8 mouse cellular contexts compared by ENCODE assay signal in genomic region chr7:83891433-83892332, GRCm38 (mm10). TPM values are rescaled to one million over a fixed set of nuclear protein-coding genes. Genes with fewer than 3 reads are reported as not detected.
DNase-seq lines count a peak whose midpoint lies in the region; ATAC-seq and TF ChIP-seq lines count a peak whose summit lies in the region.

No protein-coding gene starts in this region.

- H3K4me1 ChIP-seq in heart, embryonic 12.5 days (replicated peaks), result peaks cover 19% of the 10 kb centered on the region
- H3K4me1 ChIP-seq in kidney, postnatal 0 days (replicated peaks; ENCODE audit: insufficient read depth, low read length), result peaks cover 13% of the 10 kb centered on the region
- H3K4me1 ChIP-seq in liver, embryonic 11.5 days (replicated peaks; ENCODE audit: control insufficient read depth, insufficient read depth, low read length), result peaks cover 27% of the 10 kb centered on the region
- H3K4me1 ChIP-seq in stomach, embryonic 14.5 days (ENCODE audit: control insufficient read depth, insufficient read depth, low read length), result peaks cover 15% of the 10 kb centered on the region

- TF ChIP-seq CTCF in kidney, postnatal 0 days (IDR thresholded peaks at IDR 0.05; ENCODE audit: low read depth), result peak; percentile 46

- ATAC-seq in erythroid progenitor cell, adult 5-6 weeks (replicated peaks; ENCODE audit: low FRiP score, poor library complexity, severe bottlenecking), result peak; percentile 87
- peak; percentile 97 for ATAC-seq in heart, embryonic 12.5 days (ENCODE audit: insufficient number of reproducible peaks, low FRiP score)
- ATAC-seq in kidney, postnatal 0 days (replicated peaks; ENCODE audit: low FRiP score, low read depth), result peak; percentile 99
- ATAC-seq in liver, embryonic 11.5 days (replicated peaks; ENCODE audit: low FRiP score), result peak; percentile 97
- peak; percentile 99 for ATAC-seq in stomach, embryonic 14.5 days (ENCODE audit: insufficient number of reproducible peaks, insufficient read depth, low FRiP score, low read depth)

- peak overlapping the region; percentile 87 for H3K9ac ChIP-seq in heart, embryonic 12.5 days
- peak overlapping the region; percentile 82 for H3K9ac ChIP-seq in kidney, postnatal 0 days (ENCODE audit: low read depth, low read length)
- peak overlapping the region; percentile 86 for H3K9ac ChIP-seq in liver, embryonic 11.5 days (ENCODE audit: low read depth, low read length)
- H3K9ac ChIP-seq in stomach, embryonic 14.5 days (replicated peaks; ENCODE audit: low read depth, low read length), result peak overlapping the region; percentile 78

- DNase-seq in CD4-positive helper T cell, adult 2 months (ENCODE audit: low read depth, low spot score), result peak; percentile 98
- peak; percentile 88 for DNase-seq in brain, embryonic 18.5 days (ENCODE audit: low read depth, low spot score)
- peak; percentile 100 for DNase-seq in kidney, postnatal 0 days (ENCODE audit: low spot score)
- DNase-seq in liver, embryonic 11.5 days (ENCODE audit: low spot score), result peak; percentile 99
- DNase-seq in naive thymus-derived CD4-positive, alpha-beta T cell, adult 2 months (ENCODE audit: low read depth), result peak; percentile 99

- H3K36me3 ChIP-seq in heart, embryonic 12.5 days, result peaks cover 17% of the 10 kb centered on the region
- H3K36me3 ChIP-seq in kidney, postnatal 0 days (ENCODE audit: insufficient read depth, low read length), result 0 out of 2 replicates have a peak, but pooled peaks cover 6% of the 10 kb centered on the region
- H3K36me3 ChIP-seq in liver, embryonic 11.5 days (ENCODE audit: control insufficient read depth, insufficient read depth, low read length), result peaks cover 14% of the 10 kb centered on the region
- H3K36me3 ChIP-seq in stomach, embryonic 14.5 days (ENCODE audit: control insufficient read depth, insufficient read depth, low read length), result peaks cover 11% of the 10 kb centered on the region

- WGBS in heart, embryonic 12.5 days, result 3% methylated on average over 40 of the region's 44 CpGs
- 2% methylated on average over 43 of the region's 44 CpGs for WGBS in kidney, postnatal 0 days
- WGBS in liver, embryonic 11.5 days, result 5% methylated on average over 44 of the region's 44 CpGs
- WGBS in stomach, embryonic 14.5 days, result 3% methylated on average over 44 of the region's 44 CpGs

- H3K4me2 ChIP-seq in heart, embryonic 12.5 days, result peak overlapping the region; percentile 85
- peak overlapping the region; percentile 79 for H3K4me2 ChIP-seq in kidney, postnatal 0 days (ENCODE audit: low read length)
- peak overlapping the region; percentile 81 for H3K4me2 ChIP-seq in liver, embryonic 11.5 days
- H3K4me2 ChIP-seq in stomach, embryonic 14.5 days (replicated peaks; ENCODE audit: low read depth, low read length), result peak overlapping the region; percentile 63

- no peaks in the 10 kb centered on the region for H3K9me3 ChIP-seq in heart, embryonic 12.5 days (replicated peaks)
- H3K9me3 ChIP-seq in kidney, postnatal 0 days (replicated peaks; ENCODE audit: low read length), result no peaks in the 10 kb centered on the region
- no peaks in the 10 kb centered on the region for H3K9me3 ChIP-seq in liver, embryonic 11.5 days (ENCODE audit: control insufficient read depth, low read length)
- no peaks in the 10 kb centered on the region for H3K9me3 ChIP-seq in stomach, embryonic 14.5 days (ENCODE audit: control insufficient read depth, low read depth, low read length)

- peak overlapping the region; percentile 86 for H3K27ac ChIP-seq in heart, embryonic 12.5 days (ENCODE audit: poor library complexity, severe bottlenecking)
- H3K27ac ChIP-seq in kidney, postnatal 0 days, result peak overlapping the region; percentile 93
- peak overlapping the region; percentile 76 for H3K27ac ChIP-seq in liver, embryonic 11.5 days (ENCODE audit: low read depth, low read length)
- H3K27ac ChIP-seq in stomach, embryonic 14.5 days (ENCODE audit: low read length), result peak overlapping the region; percentile 91

- H3K27me3 ChIP-seq in heart, embryonic 12.5 days (replicated peaks), result no peaks in the 10 kb centered on the region
- no peaks in the 10 kb centered on the region for H3K27me3 ChIP-seq in kidney, postnatal 0 days (ENCODE audit: insufficient read depth, low read length)
- H3K27me3 ChIP-seq in liver, embryonic 11.5 days (replicated peaks; ENCODE audit: control insufficient read depth, insufficient read depth, low read length), result no peaks in the 10 kb centered on the region
- H3K27me3 ChIP-seq in stomach, embryonic 14.5 days (ENCODE audit: control insufficient read depth, insufficient read depth, low read length), result no peaks in the 10 kb centered on the region

- H3K4me3 ChIP-seq in heart, embryonic 12.5 days, result peak overlapping the region; percentile 80
- peak overlapping the region; percentile 80 for H3K4me3 ChIP-seq in kidney, postnatal 0 days (replicated peaks; ENCODE audit: low read depth, low read length)
- peak overlapping the region; percentile 79 for H3K4me3 ChIP-seq in liver, embryonic 11.5 days (ENCODE audit: low read depth, low read length)
- peak overlapping the region; percentile 81 for H3K4me3 ChIP-seq in stomach, embryonic 14.5 days (ENCODE audit: low read depth, low read length)

RNA-seq across cellular contexts. Expression of gene Mesd, which starts 7.4 kb away (rescaled TPM):
- total RNA-seq in erythroid progenitor cell, adult 5-6 weeks (2015; ENCODE audit: low replicate concordance), result 25.2 and 30.6 TPM in 2 replicates
- total RNA-seq in erythroid progenitor cell, adult 5-6 weeks (2017; ENCODE audit: low replicate concordance), result 33.7 and 38.1 TPM in 2 replicates
- 101 and 107 TPM in 2 replicates for polyA plus RNA-seq in heart, embryonic 12.5 days (2016; fragmentation: Nextera tagmentation; extraction: Ambion mirVana)
- polyA plus RNA-seq in kidney, postnatal 0 days (2015; fragmentation: Nextera tagmentation; extraction: Ambion mirVana), result 109 and 111 TPM in 2 replicates
- polyA plus RNA-seq in liver, embryonic 11.5 days (2014; fragmentation: Nextera tagmentation; extraction: Ambion mirVana), result 92.6 and 93.0 TPM in 2 replicates
- polyA plus RNA-seq in stomach, embryonic 14.5 days (2014; fragmentation: Nextera tagmentation; extraction: Ambion mirVana), result 93.7 and 94.3 TPM in 2 replicates

RNA-seq across cellular contexts. Expression of gene Tlnrd1, which starts 7.6 kb away (rescaled TPM):
- total RNA-seq in erythroid progenitor cell, adult 5-6 weeks (2015; ENCODE audit: low replicate concordance), result 28.8 and 36.9 TPM in 2 replicates
- 19.2 and 25.7 TPM in 2 replicates for total RNA-seq in erythroid progenitor cell, adult 5-6 weeks (2017; ENCODE audit: low replicate concordance)
- polyA plus RNA-seq in heart, embryonic 12.5 days (2016; fragmentation: Nextera tagmentation; extraction: Ambion mirVana), result 21.2 and 22.6 TPM in 2 replicates
- polyA plus RNA-seq in kidney, postnatal 0 days (2015; fragmentation: Nextera tagmentation; extraction: Ambion mirVana), result 10.0 and 12.8 TPM in 2 replicates
- 16.4 and 17.4 TPM in 2 replicates for polyA plus RNA-seq in liver, embryonic 11.5 days (2014; fragmentation: Nextera tagmentation; extraction: Ambion mirVana)
- 9.7 and 11.5 TPM in 2 replicates for polyA plus RNA-seq in stomach, embryonic 14.5 days (2014; fragmentation: Nextera tagmentation; extraction: Ambion mirVana)

Comparison
In these comparisons a context has a peak if more than half of its experiments do, and no peak if none do; other contexts are left out.
1. Peak in every context shown above with its lines: DNase-seq, ATAC-seq, H3K4me3 ChIP-seq and H3K27ac ChIP-seq.